26 mouse cellular contexts compared by ENCODE assay signal in genomic region chr4:78785378-78785774, GRCm38 (mm10).
"Had no signal": no experiment of that assay in that cellular context is flagged by ENCODE, and none has a peak within 500 bp of the region (broad histone marks: within the 10 kb centered on the region; RNA-seq: fewer than 3 reads in every experiment).

No protein-coding gene starts in this region.

- H3K36me3 ChIP-seq: heart, embryonic 10.5 days; heart, embryonic 12.5 days; hindbrain, embryonic 10.5 days; hindbrain, embryonic 12.5 days; intestine, embryonic 15.5 days; limb, embryonic 10.5 days; limb, embryonic 12.5 days; liver, embryonic 13.5 days; liver, embryonic 15.5 days had no signal

- ATAC-seq: hindbrain, embryonic 16.5 days; inflammation-experienced regulatory T-cells, adult 6 months; intestine, postnatal 0 days had no signal

- H3K27me3 ChIP-seq: heart, embryonic 12.5 days; hindbrain, embryonic 12.5 days; intestine, embryonic 15.5 days; limb, embryonic 12.5 days; liver, embryonic 13.5 days; liver, embryonic 15.5 days had no signal

- DNase-seq: gastrocnemius, adult 2 months; gastrocnemius, postnatal 10 days; gastrocnemius, postnatal 25 days; heart, adult 18-20 months; heart, postnatal 10 days; heart, postnatal 4 days; kidney, adult 8-10 months; kidney, postnatal 10 days; kidney, postnatal 36 days; liver; liver, embryonic 13.5 days had no signal

- H3K9me3 ChIP-seq: heart, embryonic 10.5 days; heart, embryonic 12.5 days; hindbrain, embryonic 10.5 days; hindbrain, embryonic 12.5 days; intestine, embryonic 15.5 days; limb, embryonic 10.5 days; limb, embryonic 12.5 days; liver, embryonic 13.5 days; liver, embryonic 15.5 days had no signal

- H3K9ac ChIP-seq: heart, embryonic 12.5 days; hindbrain, embryonic 12.5 days; hindbrain, embryonic 14.5 days; intestine, embryonic 15.5 days; limb, embryonic 12.5 days; liver, embryonic 13.5 days; liver, embryonic 15.5 days had no signal

- H3K27ac ChIP-seq: gastrocnemius, adult 2 months; heart, embryonic 10.5 days; hindbrain, embryonic 10.5 days; hindbrain, embryonic 12.5 days; hindbrain, embryonic 14.5 days; intestine, embryonic 15.5 days; layer of hippocampus, adult 2 months; left cerebral cortex, adult 2 months; limb, embryonic 10.5 days; limb, embryonic 12.5 days; liver, embryonic 13.5 days; liver, embryonic 15.5 days had no signal

- H3K4me2 ChIP-seq: heart, embryonic 12.5 days; hindbrain, embryonic 12.5 days; hindbrain, embryonic 14.5 days; intestine, embryonic 15.5 days; limb, embryonic 12.5 days; liver, embryonic 11.5 days; liver, embryonic 13.5 days; liver, embryonic 15.5 days had no signal

- H3K4me3 ChIP-seq: gastrocnemius, adult 2 months; heart, embryonic 10.5 days; heart, embryonic 12.5 days; hindbrain, embryonic 10.5 days; hindbrain, embryonic 12.5 days; intestine, embryonic 15.5 days; layer of hippocampus, adult 2 months; left cerebral cortex, adult 2 months; limb, embryonic 10.5 days; limb, embryonic 12.5 days; liver, embryonic 13.5 days; liver, embryonic 15.5 days had no signal

- H3K4me1 ChIP-seq: heart, embryonic 10.5 days; heart, embryonic 12.5 days; hindbrain, embryonic 10.5 days; hindbrain, embryonic 12.5 days; intestine, embryonic 15.5 days; limb, embryonic 10.5 days; limb, embryonic 12.5 days; liver, embryonic 13.5 days; liver, embryonic 15.5 days had no signal
